Mouse (Mus musculus): Measurements from ENCODE around the gene Gadl1. TPM values are rescaled to one million over a fixed set of nuclear protein-coding genes. Genes with fewer than 3 reads are reported as not detected.

Gadl1 gene
- polyA plus RNA-seq, 1 experiment from 2014 or later = 0.50 TPM

- Histone ChIP-seq H3K36me3 (no peaks in the 10 kb centered on the region), H3K4me1 (replicated peaks) (no peaks in the 10 kb centered on the region), H3K4me3 (replicated peaks) (no peak overlapping the region), H3K4me2 (replicated peaks) (no peak overlapping the region), H3K27me3 (replicated peaks) (no peaks in the 10 kb centered on the region), H3K9me3 (no peaks in the 10 kb centered on the region), H3K9ac (no peak overlapping the region), H3K27ac (no peak overlapping the region)
- WGBS = 52% methylated on average over 8 of the region's 8 CpGs
- no peak for ATAC-seq
Observed at GRCm38 (mm10) chr9:115941171-115941570, 31.9 kb downstream of the Gadl1 start.

- Histone ChIP-seq H3K9me3 (no peaks in the 10 kb centered on the region), H3K27me3 (replicated peaks) (no peaks in the 10 kb centered on the region), H3K9ac (no peak overlapping the region), H3K4me3 (replicated peaks) (no peak overlapping the region), H3K27ac (no peak overlapping the region), H3K4me1 (replicated peaks) (no peaks in the 10 kb centered on the region), H3K4me2 (replicated peaks) (no peak overlapping the region), H3K36me3 (no peaks in the 10 kb centered on the region)
- 66% methylated on average over 4 of the region's 4 CpGs for WGBS
- ATAC-seq = no peak
Observed at GRCm38 (mm10) chr9:115942486-115942885, 33.2 kb downstream of the Gadl1 start.

GRCm38 (mm10) chr9:115942989-115943388, 33.7 kb downstream of the Gadl1 start:
- Histone ChIP-seq H3K27ac (no peak overlapping the region), H3K9me3 (no peaks in the 10 kb centered on the region), H3K4me1 (replicated peaks) (no peaks in the 10 kb centered on the region), H3K9ac (no peak overlapping the region), H3K4me2 (replicated peaks) (no peak overlapping the region), H3K4me3 (replicated peaks) (no peak overlapping the region), H3K36me3 (no peaks in the 10 kb centered on the region), H3K27me3 (replicated peaks) (no peaks in the 10 kb centered on the region)
- ATAC-seq = no peak
- 36% methylated on average over 7 of the region's 7 CpGs for WGBS

- Histone ChIP-seq H3K4me1 (replicated peaks) (no peaks in the 10 kb centered on the region), H3K4me2 (replicated peaks) (no peak overlapping the region), H3K9ac (no peak overlapping the region), H3K4me3 (replicated peaks) (no peak overlapping the region), H3K36me3 (no peaks in the 10 kb centered on the region), H3K27ac (no peak overlapping the region), H3K27me3 (replicated peaks) (no peaks in the 10 kb centered on the region), H3K9me3 (no peaks in the 10 kb centered on the region)
- WGBS = 83% methylated on average over 10 of the region's 10 CpGs
- no peak for ATAC-seq
Observed at GRCm38 (mm10) chr9:115943577-115944320, 34.5 kb downstream of the Gadl1 start.

GRCm38 (mm10) chr9:115965056-115965455, 55.8 kb downstream of the Gadl1 start:
- 81% methylated on average over 7 of the region's 7 CpGs for WGBS
- no peak overlapping the region for H3K9ac ChIP-seq
- no peaks in the 10 kb centered on the region for H3K27me3 ChIP-seq (replicated peaks)
- H3K4me3 ChIP-seq (replicated peaks) = no peak overlapping the region
- H3K4me2 ChIP-seq (replicated peaks) = no peak overlapping the region
- no peak for ATAC-seq
- H3K9me3 ChIP-seq = no peaks in the 10 kb centered on the region
- H3K27ac ChIP-seq = no peak overlapping the region
- no peaks in the 10 kb centered on the region for H3K36me3 ChIP-seq
- H3K4me1 ChIP-seq (replicated peaks) = no peaks in the 10 kb centered on the region

GRCm38 (mm10) chr9:115966116-115966515, 56.9 kb downstream of the Gadl1 start:
- 84% methylated on average over 4 of the region's 4 CpGs for WGBS
- Histone ChIP-seq H3K36me3 (no peaks in the 10 kb centered on the region), H3K4me3 (replicated peaks) (no peak overlapping the region), H3K9me3 (no peaks in the 10 kb centered on the region), H3K4me2 (replicated peaks) (no peak overlapping the region), H3K9ac (no peak overlapping the region), H3K27me3 (replicated peaks) (no peaks in the 10 kb centered on the region), H3K4me1 (replicated peaks) (no peaks in the 10 kb centered on the region), H3K27ac (no peak overlapping the region)
- no peak for ATAC-seq

- ATAC-seq = no peak
- 84% methylated on average over 5 of the region's 5 CpGs for WGBS
- Histone ChIP-seq H3K27ac (no peak overlapping the region), H3K9me3 (no peaks in the 10 kb centered on the region), H3K9ac (no peak overlapping the region), H3K4me1 (replicated peaks) (no peaks in the 10 kb centered on the region), H3K27me3 (replicated peaks) (no peaks in the 10 kb centered on the region), H3K4me3 (replicated peaks) (no peak overlapping the region), H3K36me3 (no peaks in the 10 kb centered on the region), H3K4me2 (replicated peaks) (no peak overlapping the region)
Observed at GRCm38 (mm10) chr9:115966746-115967145, 57.5 kb downstream of the Gadl1 start.

- ATAC-seq = no peak
- Histone ChIP-seq H3K36me3 (no peaks in the 10 kb centered on the region), H3K9ac (no peak overlapping the region), H3K27me3 (replicated peaks) (no peaks in the 10 kb centered on the region), H3K4me1 (replicated peaks) (no peaks in the 10 kb centered on the region), H3K4me3 (replicated peaks) (no peak overlapping the region), H3K27ac (no peak overlapping the region), H3K4me2 (replicated peaks) (no peak overlapping the region), H3K9me3 (no peaks in the 10 kb centered on the region)
- WGBS = 93% methylated on average over 5 of the region's 5 CpGs
Observed at GRCm38 (mm10) chr9:115967638-115968037, 58.4 kb downstream of the Gadl1 start.

- H3K9ac ChIP-seq = no peak overlapping the region
- H3K27ac ChIP-seq = no peak overlapping the region
- no peaks in the 10 kb centered on the region for H3K36me3 ChIP-seq
- no peaks in the 10 kb centered on the region for H3K4me1 ChIP-seq (replicated peaks)
- no peak overlapping the region for H3K4me2 ChIP-seq (replicated peaks)
- H3K4me3 ChIP-seq (replicated peaks) = no peak overlapping the region
- H3K9me3 ChIP-seq = no peaks in the 10 kb centered on the region
- ATAC-seq = no peak
- H3K27me3 ChIP-seq (replicated peaks) = no peaks in the 10 kb centered on the region
- WGBS = 79% methylated on average over 6 of the region's 6 CpGs
Observed at GRCm38 (mm10) chr9:115976901-115977300, 67.6 kb downstream of the Gadl1 start.

- WGBS = 84% methylated on average over 15 of the region's 15 CpGs
- H3K36me3 ChIP-seq = no peaks in the 10 kb centered on the region
- H3K9me3 ChIP-seq = no peaks in the 10 kb centered on the region
- no peaks in the 10 kb centered on the region for H3K4me1 ChIP-seq (replicated peaks)
- H3K27me3 ChIP-seq (replicated peaks) = no peaks in the 10 kb centered on the region
- no peak overlapping the region for H3K4me3 ChIP-seq (replicated peaks)
- no peak overlapping the region for H3K9ac ChIP-seq
- H3K4me2 ChIP-seq (replicated peaks) = no peak overlapping the region
- no peak overlapping the region for H3K27ac ChIP-seq
- ATAC-seq = no peak
Observed at GRCm38 (mm10) chr9:115977598-115978240, 68.5 kb downstream of the Gadl1 start.

- Histone ChIP-seq H3K4me3 (replicated peaks) (no peak overlapping the region), H3K4me1 (replicated peaks) (no peaks in the 10 kb centered on the region), H3K4me2 (replicated peaks) (no peak overlapping the region), H3K36me3 (no peaks in the 10 kb centered on the region), H3K9me3 (no peaks in the 10 kb centered on the region), H3K27ac (no peak overlapping the region), H3K27me3 (replicated peaks) (no peaks in the 10 kb centered on the region), H3K9ac (no peak overlapping the region)
- ATAC-seq = no peak
- WGBS = 52% methylated on average over 2 of the region's 2 CpGs
Observed at GRCm38 (mm10) chr9:115978478-115978877, 69.2 kb downstream of the Gadl1 start.

- Histone ChIP-seq H3K9ac (no peak overlapping the region), H3K36me3 (no peaks in the 10 kb centered on the region), H3K27ac (no peak overlapping the region), H3K4me1 (replicated peaks) (no peaks in the 10 kb centered on the region), H3K27me3 (replicated peaks) (no peaks in the 10 kb centered on the region), H3K9me3 (no peaks in the 10 kb centered on the region), H3K4me2 (replicated peaks) (no peak overlapping the region), H3K4me3 (replicated peaks) (no peak overlapping the region)
- no peak for ATAC-seq
- 91% methylated on average over 7 of the region's 7 CpGs for WGBS
Observed at GRCm38 (mm10) chr9:115990661-115991060, 81.4 kb downstream of the Gadl1 start.

GRCm38 (mm10) chr9:115994772-115995171, 85.5 kb downstream of the Gadl1 start:
- peak; percentile 39; the same call in 1 of the 2 replicates for ATAC-seq
- Histone ChIP-seq H3K9me3 (no peaks in the 10 kb centered on the region), H3K9ac (no peak overlapping the region), H3K27ac (no peak overlapping the region), H3K27me3 (replicated peaks) (no peaks in the 10 kb centered on the region), H3K4me2 (replicated peaks) (no peak overlapping the region), H3K36me3 (no peaks in the 10 kb centered on the region), H3K4me1 (replicated peaks) (no peaks in the 10 kb centered on the region), H3K4me3 (replicated peaks) (no peak overlapping the region)
- WGBS = 47% methylated on average over 2 of the region's 2 CpGs

All from intestine, embryonic 15.5 days (tissue).